Mouse (Mus musculus) neural tube, embryonic 12.5 days (tissue): ENCODE measurements at regions not wholly inside any gene's neighbourhood (a gene's known extent, or its start where the extent isn't known, plus 50 kb on each side); places are given as distances from the start of the nearest gene placed in this dataset.

Experiments
- ATAC-seq: fragments of 200-750 bp; cut with Nextera tagmentation; 2 replicates; pipeline ENCODE4 v1.8.0; 2017; ENCODE audit warnings: low read depth, mild to moderate bottlenecking, moderate TSS enrichment, moderate library complexity; ENCODE audit not compliant: low FRiP score
- H3K27ac ChIP-seq: fragments of 300-500 bp; sonication (generic); 2 replicates; pipeline ENCODE4 v1.5.1; 2016
- H3K27me3 ChIP-seq: fragments of 300-500 bp; sonication (generic); replicated peaks from 2 replicates; pipeline ENCODE4 v1.6.1; 2016; ENCODE audit warnings: mild to moderate bottlenecking
- H3K36me3 ChIP-seq: fragments of 300-500 bp; sonication (generic); 2 replicates; pipeline ENCODE4 v1.6.1; 2016; ENCODE audit warnings: mild to moderate bottlenecking
- H3K4me1 ChIP-seq: fragments of 300-500 bp; sonication (generic); 2 replicates; pipeline ENCODE4 v1.6.1; 2016
- H3K4me2 ChIP-seq: fragments of 300-500 bp; sonication (generic); replicated peaks from 2 replicates; pipeline ENCODE4 v1.6.1; 2016; ENCODE audit warnings: mild to moderate bottlenecking
- H3K4me3 ChIP-seq: fragments of 300-500 bp; sonication (generic); 2 replicates; pipeline ENCODE4 v1.5.1; 2016
- H3K9ac ChIP-seq: fragments of 300-500 bp; sonication (generic); 2 replicates; pipeline ENCODE4 v1.6.1; 2016; ENCODE audit warnings: mild to moderate bottlenecking
- H3K9me3 ChIP-seq: fragments of 300-500 bp; sonication (generic); 2 replicates; pipeline ENCODE4 v1.6.1; 2016; ENCODE audit warnings: mild to moderate bottlenecking
- WGBS: fragments of 180-500 bp; shearing (Covaris S2); methylation state at CpG from one replicate; pipeline ENCODE4 v1.1.7; 2016; 5-methylcytosine and 5-hydroxymethylcytosine counted together

GRCm38 (mm10) chr2:12053404-12054164 is 248.1 kb downstream of the Itga8 start:
- WGBS, result 65% methylated on average over 8 of the region's 8 CpGs
- no peaks in the 10 kb centered on the region for H3K27me3 ChIP-seq
- no peak overlapping the region for H3K4me3 ChIP-seq
- H3K9me3 ChIP-seq, result no peaks in the 10 kb centered on the region
- ATAC-seq, result no peak
- H3K4me1 ChIP-seq, result no peaks in the 10 kb centered on the region
- no peak overlapping the region for H3K4me2 ChIP-seq
- H3K9ac ChIP-seq, result no peak overlapping the region
- no peak overlapping the region for H3K27ac ChIP-seq
- no peaks in the 10 kb centered on the region for H3K36me3 ChIP-seq

- Histone ChIP-seq H3K27me3 (no peaks in the 10 kb centered on the region), H3K27ac (no peak overlapping the region), H3K36me3 (no peaks in the 10 kb centered on the region), H3K4me1 (no peaks in the 10 kb centered on the region), H3K9me3 (no peaks in the 10 kb centered on the region), H3K9ac (no peak overlapping the region), H3K4me3 (no peak overlapping the region), H3K4me2 (no peak overlapping the region)
- 25% methylated on average over 3 of the region's 3 CpGs for WGBS
- ATAC-seq, result no peak
These were observed 247.6 kb downstream of the Itga8 start for GRCm38 (mm10) chr2:12054165-12054500.
